21 mouse cellular contexts compared by ENCODE assay signal in the genomic region with DNA sequence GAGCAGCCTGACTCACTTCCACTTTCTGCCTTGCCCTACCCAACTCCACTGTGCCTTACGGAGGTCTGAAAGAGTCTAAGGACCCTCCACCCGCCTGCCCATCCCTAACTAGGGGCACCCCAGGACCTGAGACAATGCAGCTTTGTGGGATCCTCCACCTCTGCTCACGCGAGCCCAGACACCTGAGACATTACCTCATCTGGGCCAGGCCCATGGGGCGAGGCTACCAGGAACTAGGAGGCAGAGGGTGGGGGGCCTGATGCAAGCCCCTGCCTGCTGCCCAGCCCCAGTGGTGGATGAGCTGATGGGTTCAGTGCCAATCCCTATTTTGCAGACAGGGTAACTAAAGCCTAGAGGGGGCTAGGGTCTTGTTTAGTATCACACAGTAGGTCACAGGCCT. TPM values are rescaled to one million over a fixed set of nuclear protein-coding genes. Genes with fewer than 3 reads are reported as not detected.
DNase-seq lines count a peak whose midpoint lies in the region; ATAC-seq and TF ChIP-seq lines count a peak whose summit lies in the region.
"Had no signal": no experiment of that assay in that cellular context is flagged by ENCODE, and none has a peak within 500 bp of the region (broad histone marks: within the 10 kb centered on the region; RNA-seq: fewer than 3 reads in every experiment).

No protein-coding gene starts in this region.

- peak overlapping the region in 1 of 3 experiments; percentile 20 for H3K4me3 ChIP-seq in CH12.LX (replicated peaks in 1 of 3; ENCODE audit: low read depth in 2 of 3, low read length in 2 of 3, poor library complexity in 1 of 3)
- no peak overlapping the region for H3K4me3 ChIP-seq in intestine, embryonic 15.5 days (replicated peaks)
- H3K4me3 ChIP-seq in small intestine, adult 2 months (ENCODE audit: low read depth, low read length), result no peak overlapping the region
- H3K4me3 ChIP-seq: embryonic facial prominence, embryonic 12.5 days; gastrocnemius, adult 2 months; heart, embryonic 13.5 days; hindbrain, embryonic 13.5 days had no signal

- dilution Hi-C loops in CH12.LX (cut with MboI; ENCODE audit: extremely low pct_ligation_motif_present, extremely low pct_unique_long_range_greater_than_20kb, low sequenced_read_pairs), result no loop called here

- H3K79me2 ChIP-seq in CH12.LX (replicated peaks; ENCODE audit: control insufficient read depth, extremely low read depth, insufficient read depth, poor library complexity, severe bottlenecking), result peaks cover 5% of the 10 kb centered on the region; the same call in 1 of the 2 replicates

- H3K9ac ChIP-seq in CH12.LX (ENCODE audit: insufficient read depth, low read depth), result no peak overlapping the region
- no peak overlapping the region for H3K9ac ChIP-seq in intestine, embryonic 15.5 days
- H3K9ac ChIP-seq: embryonic facial prominence, embryonic 12.5 days; hindbrain, embryonic 13.5 days had no signal

- peaks cover 46 to 91% of the 10 kb centered on the region in 2 experiments for H3K4me1 ChIP-seq in CH12.LX (ENCODE audit: control insufficient read depth in 1 of 2, insufficient read depth in 2 of 2)
- peaks cover 7% of the 10 kb centered on the region; the same call in 1 of the 2 replicates for H3K4me1 ChIP-seq in intestine, embryonic 15.5 days (replicated peaks)
- H3K4me1 ChIP-seq in small intestine, adult 2 months (ENCODE audit: control insufficient read depth, insufficient read depth, insufficient read length, low read length), result peaks cover 37% of the 10 kb centered on the region
- H3K4me1 ChIP-seq: embryonic facial prominence, embryonic 12.5 days; heart, embryonic 13.5 days had no signal

- ATAC-seq in intestine, embryonic 15.5 days, result peak; percentile 50
- ATAC-seq: forebrain, embryonic 14.5 days had no signal

- intact Hi-C loops in left cerebral cortex, postnatal 25 days (cut with DNase I), result no loop called here

- peak; percentile 38 for DNase-seq in kidney, adult 18-20 months
- no peak for DNase-seq in kidney, postnatal 4 days
- no peak for DNase-seq in CH12.LX (ENCODE audit: extremely low read depth)
- no peak for DNase-seq in left cerebral cortex, postnatal 25 days (ENCODE audit: low spot score in 2 of 2)
- no peak for DNase-seq in heart, adult 11 months
- DNase-seq: adrenal gland, adult 8-10 months; embryo, embryonic 11 days; gastrocnemius, adult 2 months; gastrocnemius, postnatal 25 days had no signal

- TF ChIP-seq POLR2A in CH12.LX (IDR thresholded peaks at IDR 0.05; ENCODE audit: low read depth, low read length), result no peak
- no peak for TF ChIP-seq POLR2A in small intestine, adult 2 months (IDR thresholded peaks at IDR 0.05; ENCODE audit: low read depth, low read length)

- TF ChIP-seq EP300 in CH12.LX (IDR thresholded peaks at IDR 0.05; ENCODE audit: low read length), result no peak

- peak overlapping the region; percentile 89 for H3K27ac ChIP-seq in CH12.LX (ENCODE audit: insufficient read depth, low read depth)
- peak overlapping the region; percentile 73 for H3K27ac ChIP-seq in intestine, embryonic 15.5 days
- peak overlapping the region; percentile 98 for H3K27ac ChIP-seq in small intestine, adult 2 months (ENCODE audit: insufficient read depth, low read depth, low read length)
- H3K27ac ChIP-seq: embryonic facial prominence, embryonic 12.5 days; gastrocnemius, adult 2 months; heart, embryonic 13.5 days; hindbrain, embryonic 13.5 days; hindbrain, postnatal 0 days had no signal

- no peaks in the 10 kb centered on the region for H3K27me3 ChIP-seq in CH12.LX (replicated peaks)
- H3K27me3 ChIP-seq in intestine, embryonic 15.5 days (replicated peaks), result no peaks in the 10 kb centered on the region
- no peaks in the 10 kb centered on the region for H3K27me3 ChIP-seq in small intestine, adult 2 months (ENCODE audit: control insufficient read depth, insufficient read depth, low read length)
- H3K27me3 ChIP-seq: embryonic facial prominence, embryonic 12.5 days; heart, embryonic 13.5 days had no signal

- H3K9me3 ChIP-seq in CH12.LX (replicated peaks; ENCODE audit: low read length), result no peaks in the 10 kb centered on the region
- no peaks in the 10 kb centered on the region for H3K9me3 ChIP-seq in intestine, embryonic 15.5 days
- H3K9me3 ChIP-seq: embryonic facial prominence, embryonic 12.5 days; G1E; heart, embryonic 13.5 days; hindbrain, embryonic 13.5 days had no signal

- TF ChIP-seq CTCF in CH12.LX (conservative IDR thresholded peaks at IDR 0.05 in 1 of 2, IDR thresholded peaks at IDR 0.05 in 1 of 2; ENCODE audit: low read depth in 2 of 2, low read length in 2 of 2), result no peak
- TF ChIP-seq CTCF in small intestine, adult 2 months (IDR thresholded peaks at IDR 0.05; ENCODE audit: extremely low read depth, insufficient read length, insufficient replicate concordance, low read depth, low read length), result no peak

- peaks cover 90 to 96% of the 10 kb centered on the region in 2 experiments for H3K36me3 ChIP-seq in CH12.LX (replicated peaks in 1 of 2; ENCODE audit: control insufficient read depth in 1 of 2, insufficient read depth in 1 of 2, low read length in 1 of 2)
- peaks cover 5% of the 10 kb centered on the region; the same call in 1 of the 2 replicates for H3K36me3 ChIP-seq in intestine, embryonic 15.5 days
- H3K36me3 ChIP-seq in small intestine, adult 2 months (ENCODE audit: control insufficient read depth, insufficient read depth, low read length), result peaks cover 61% of the 10 kb centered on the region
- H3K36me3 ChIP-seq: embryonic facial prominence, embryonic 12.5 days; G1E; heart, embryonic 13.5 days; hindbrain, embryonic 13.5 days had no signal

- no peak overlapping the region for H3K4me2 ChIP-seq in CH12.LX (ENCODE audit: insufficient read depth, low read depth, poor library complexity, severe bottlenecking)
- no peak overlapping the region for H3K4me2 ChIP-seq in intestine, embryonic 15.5 days (replicated peaks)
- H3K4me2 ChIP-seq: embryonic facial prominence, embryonic 12.5 days; heart, embryonic 13.5 days; hindbrain, embryonic 13.5 days had no signal

- TF ChIP-seq RAD21 in CH12.LX (IDR thresholded peaks at IDR 0.05; ENCODE audit: low read depth, low read length), result no peak

- in situ Hi-C loops in CH12.LX (cut with MboI; ENCODE audit: low pct_ligation_motif_present, low pct_unique_long_range_greater_than_20kb, low sequenced_read_pairs), result no loop called here

- WGBS in intestine, embryonic 15.5 days, result 74% methylated on average over 5 of the region's 5 CpGs
- 35% methylated on average over 5 of the region's 5 CpGs for WGBS in small intestine, adult 2 months

TF ChIP-seq in CH12.LX, 34 proteins besides CTCF, POLR2A, EP300 and RAD21:
- no peak for TF ChIP-seq KAT2A (IDR thresholded peaks at IDR 0.05; ENCODE audit: insufficient replicate concordance, low read length)
- no peak for TF ChIP-seq MXI1 (IDR thresholded peaks at IDR 0.05; ENCODE audit: low read depth, low read length)
- no peak for TF ChIP-seq CHD1 (IDR thresholded peaks at IDR 0.05; ENCODE audit: low read depth, low read length)
- no peak for TF ChIP-seq TBP (conservative IDR thresholded peaks at IDR 0.05; ENCODE audit: low read depth, low read length)
- no peak for TF ChIP-seq IRF4 (IDR thresholded peaks at IDR 0.05; ENCODE audit: low read depth, low read length)
- no peak for TF ChIP-seq HCFC1 (IDR thresholded peaks at IDR 0.05; ENCODE audit: low read depth, low read length)
- TF ChIP-seq ZKSCAN1 (IDR thresholded peaks at IDR 0.05; ENCODE audit: borderline replicate concordance, low read depth, low read length), result no peak
- TF ChIP-seq BHLHE40 (IDR thresholded peaks at IDR 0.05; ENCODE audit: low read depth, low read length), result no peak
- TF ChIP-seq GABPA (IDR thresholded peaks at IDR 0.05; ENCODE audit: insufficient replicate concordance, low read depth, low read length), result no peak
- no peak for TF ChIP-seq POLR2AphosphoS2 (IDR thresholded peaks at IDR 0.05; ENCODE audit: low read depth, low read length)
- no peak for TF ChIP-seq ZC3H11A (IDR thresholded peaks at IDR 0.05; ENCODE audit: low read depth, low read length)
- no peak for TF ChIP-seq ETS1 (conservative IDR thresholded peaks at IDR 0.05; ENCODE audit: low read depth, low read length)
- TF ChIP-seq ZNF384 (IDR thresholded peaks at IDR 0.05; ENCODE audit: low read depth, low read length), result no peak
- no peak for TF ChIP-seq NELFE (IDR thresholded peaks at IDR 0.05; ENCODE audit: low read depth, low read length)
- no peak for TF ChIP-seq MAZ (IDR thresholded peaks at IDR 0.05; ENCODE audit: low read depth, low read length)
- TF ChIP-seq E2F4 (IDR thresholded peaks at IDR 0.05; ENCODE audit: insufficient replicate concordance, low read depth, low read length), result no peak
- TF ChIP-seq JUN (IDR thresholded peaks at IDR 0.05; ENCODE audit: insufficient read depth, low read depth, low read length), result no peak
- no peak for TF ChIP-seq NRF1 (IDR thresholded peaks at IDR 0.05; ENCODE audit: low read depth, low read length)
- no peak for TF ChIP-seq PAX5 (IDR thresholded peaks at IDR 0.05; ENCODE audit: low read length)
- no peak for TF ChIP-seq MEF2A (IDR thresholded peaks at IDR 0.05; ENCODE audit: borderline replicate concordance, low read depth, low read length)

RNA-seq across cellular contexts. Expression of a gene that starts 15.6 kb away (rescaled TPM):
- total RNA-seq in CH12.LX (2012; rRNA removed) (50.4 and 63.7 TPM in 2 replicates), CH12.LX (2014; rRNA removed) (17.2 and 19.2 TPM in 2 replicates)
- polyA plus RNA-seq in CH12.LX (2012; ENCODE audit: insufficient read length, low read depth), result 17.8 and 19.1 TPM in 2 replicates
- polyA plus RNA-seq in intestine, embryonic 15.5 days (2015; fragmentation: Nextera tagmentation; extraction: Ambion mirVana), result 7.4 and 7.9 TPM in 2 replicates
- 15.8 and 33.8 TPM in 2 replicates for polyA plus RNA-seq in small intestine, adult 2 months (2012; rRNA removed)
- not detected for total RNA-seq in left cerebral cortex, postnatal 25 days (2021)
- total RNA-seq: common myeloid progenitor, adult 5-6 weeks; granulocyte monocyte progenitor cell, adult 5-6 weeks had no signal
- polyA plus RNA-seq: G1E had no signal

RNA-seq across cellular contexts. Expression of a gene that starts 21.2 kb away (rescaled TPM):
- total RNA-seq in CH12.LX (2012; rRNA removed) (0.55 and 1.4 TPM in 2 replicates), CH12.LX (2014; rRNA removed) (0.61 and 0.70 TPM in 2 replicates)
- polyA plus RNA-seq in CH12.LX (2012; ENCODE audit: insufficient read length, low read depth), result 1.3 and 1.6 TPM in 2 replicates
- 0.13 TPM in 1 of 2 replicates, not detected in the other for polyA plus RNA-seq in intestine, embryonic 15.5 days (2015; fragmentation: Nextera tagmentation; extraction: Ambion mirVana)
- not detected in 2 replicates for polyA plus RNA-seq in small intestine, adult 2 months (2012; rRNA removed)
- under 1 TPM; 0.21 to 0.23 TPM for total RNA-seq in left cerebral cortex, postnatal 25 days (2021)
- total RNA-seq: common myeloid progenitor, adult 5-6 weeks; G1E; gastrocnemius, adult 2 months; gastrocnemius, postnatal 25 days; granulocyte monocyte progenitor cell, adult 5-6 weeks; heart, postnatal 36 days had no signal
- polyA plus RNA-seq: forebrain, embryonic 14.5 days; G1E; heart, postnatal 0 days; hindbrain, embryonic 13.5 days had no signal

RNA-seq across cellular contexts. Expression of a gene that starts 46.4 kb away (rescaled TPM):
- total RNA-seq in CH12.LX (2012; rRNA removed), result 379 and 412 TPM in 2 replicates
- 264 and 274 TPM in 2 replicates for total RNA-seq in CH12.LX (2014; rRNA removed)
- 280 and 294 TPM in 2 replicates for polyA plus RNA-seq in CH12.LX (2012; ENCODE audit: insufficient read length, low read depth)
- polyA plus RNA-seq in intestine, embryonic 15.5 days (2015; fragmentation: Nextera tagmentation; extraction: Ambion mirVana), result 7.1 and 7.6 TPM in 2 replicates
- 3.4 and 7.7 TPM in 2 replicates for polyA plus RNA-seq in small intestine, adult 2 months (2012; rRNA removed)
- total RNA-seq in left cerebral cortex, postnatal 25 days (2021), result 1 to 10 TPM; 5.1 to 6.7 TPM

Comparison
In these comparisons a context has a peak if more than half of its experiments do, and no peak if none do; other contexts are left out.
1. RNA of a gene that starts 46.4 kb away (polyA plus RNA-seq): 280 to 294 TPM in CH12.LX; 3.4 to 7.7 TPM in small intestine, adult 2 months and 7.1 to 7.6 TPM in intestine, embryonic 15.5 days; every median in the first group is over 10 times any median in the second.
2. Peak in every context shown above with its lines, with median percentiles within 50 percentile points of each other: H3K27ac ChIP-seq.